Mouse (Mus musculus) central nervous system, embryonic 18 days (tissue): ENCODE data around the gene 1810049J17Rik. TPM values are rescaled to one million over a fixed set of nuclear protein-coding genes. Genes with fewer than 3 reads are reported as not detected.

Experiments used
- polyA plus RNA-seq: library from polyadenylated mRNA; depleted of rRNA; stranded (reverse); fragments of >200 nt; gene quantifications from 2 replicates; pipeline ENCODE4 v1.2.3, GENCODE M21; 2012; rRNA removed

1810049J17Rik gene
- polyA plus RNA-seq, result not detected in 2 replicates

GRCm38 (mm10) chr15:12321788-12322621 is at the start of gene 1810049J17Rik:
1810049J17Rik (minus strand) TSS chr15:12321899.

GRCm38 (mm10) chr15:12321091-12321787 is 460 bp downstream of the 1810049J17Rik start, which contains the start of gene Golph3:
Golph3 (plus strand) TSS chr15:12321450.

Other genes with a start within 250 kb of the 1810049J17Rik start
- 102 and 107 TPM in 2 replicates for gene Zfr, start 204.1 kb downstream of the 1810049J17Rik start, polyA plus RNA-seq
- gene Mtmr12, start 116.9 kb downstream of the 1810049J17Rik start, polyA plus RNA-seq, result 11.8 and 12.0 TPM in 2 replicates
- 59.4 and 66.0 TPM in 2 replicates for gene Golph3, start 449 bp downstream of the 1810049J17Rik start, polyA plus RNA-seq